Mouse (Mus musculus) neural tube, embryonic 11.5 days (tissue): Measurements from ENCODE around the gene Slc4a2. TPM values are rescaled to one million over a fixed set of nuclear protein-coding genes. Genes with fewer than 3 reads are reported as not detected.

Experiments used
- ATAC-seq: fragments of 200-750 bp; cut with Nextera tagmentation; 2 replicates; pipeline ENCODE4 v1.8.0; 2017; ENCODE audit warnings: moderate number of reproducible peaks, mild to moderate bottlenecking, moderate TSS enrichment, moderate library complexity; ENCODE audit not compliant: insufficient read depth, low FRiP score, low TSS enrichment
- DNase-seq: peaks from one replicate; pipeline ENCODE4 v3.0.0-alpha.2; 2015; ENCODE audit warnings: low spot score
- H3K27ac ChIP-seq: fragments of 300-500 bp; sonication (generic); 2 replicates; pipeline ENCODE4 v1.5.1; 2014; ENCODE audit warnings: low read depth, mild to moderate bottlenecking, low read length
- H3K27me3 ChIP-seq: fragments of 300-500 bp; sonication (generic); 2 replicates; pipeline ENCODE4 v1.6.1; 2014; ENCODE audit warnings: mild to moderate bottlenecking, low read length, mixed read lengths; ENCODE audit not compliant: control insufficient read depth, insufficient read depth
- H3K36me3 ChIP-seq: fragments of 300-500 bp; sonication (generic); 2 replicates; pipeline ENCODE4 v1.6.1; 2014; ENCODE audit warnings: mild to moderate bottlenecking, low read length, moderate library complexity, mixed read lengths; ENCODE audit not compliant: control insufficient read depth, insufficient read depth
- H3K4me1 ChIP-seq: fragments of 300-500 bp; sonication (generic); 2 replicates; pipeline ENCODE4 v1.6.1; 2014; ENCODE audit warnings: low read length, mixed read lengths; ENCODE audit not compliant: control insufficient read depth, insufficient read depth
- H3K4me2 ChIP-seq: fragments of 300-500 bp; sonication (generic); 2 replicates; pipeline ENCODE4 v1.6.1; 2014; ENCODE audit warnings: low read depth, mild to moderate bottlenecking, moderate library complexity
- H3K4me3 ChIP-seq: fragments of 300-500 bp; sonication (generic); 2 replicates; pipeline ENCODE4 v1.5.1; 2014; ENCODE audit warnings: low read depth, low read length
- H3K9ac ChIP-seq: fragments of 300-500 bp; sonication (generic); 2 replicates; pipeline ENCODE4 v1.6.1; 2014; ENCODE audit warnings: mild to moderate bottlenecking, low read length
- H3K9me3 ChIP-seq: fragments of 300-500 bp; sonication (generic); 2 replicates; pipeline ENCODE4 v1.6.1; 2016; ENCODE audit warnings: low read length; ENCODE audit not compliant: control insufficient read depth
- WGBS: fragments of 180-500 bp; shearing (Covaris S2); extraction: QIAGEN DNeasy Blood & Tissue Kit; methylation state at CpG from one replicate; pipeline ENCODE4 v1.1.7; 2014; 5-methylcytosine and 5-hydroxymethylcytosine counted together
- polyA plus RNA-seq: library from polyadenylated mRNA; unstranded; fragments of >200 nt; fragmentation: Nextera tagmentation; extraction: Ambion mirVana; gene quantifications from 2 replicates; pipeline ENCODE4 v1.2.1, GENCODE M21; 2014

Gene Slc4a2
- polyA plus RNA-seq, 1 experiment from 2014 or later, result 18.1 TPM

DNA sequence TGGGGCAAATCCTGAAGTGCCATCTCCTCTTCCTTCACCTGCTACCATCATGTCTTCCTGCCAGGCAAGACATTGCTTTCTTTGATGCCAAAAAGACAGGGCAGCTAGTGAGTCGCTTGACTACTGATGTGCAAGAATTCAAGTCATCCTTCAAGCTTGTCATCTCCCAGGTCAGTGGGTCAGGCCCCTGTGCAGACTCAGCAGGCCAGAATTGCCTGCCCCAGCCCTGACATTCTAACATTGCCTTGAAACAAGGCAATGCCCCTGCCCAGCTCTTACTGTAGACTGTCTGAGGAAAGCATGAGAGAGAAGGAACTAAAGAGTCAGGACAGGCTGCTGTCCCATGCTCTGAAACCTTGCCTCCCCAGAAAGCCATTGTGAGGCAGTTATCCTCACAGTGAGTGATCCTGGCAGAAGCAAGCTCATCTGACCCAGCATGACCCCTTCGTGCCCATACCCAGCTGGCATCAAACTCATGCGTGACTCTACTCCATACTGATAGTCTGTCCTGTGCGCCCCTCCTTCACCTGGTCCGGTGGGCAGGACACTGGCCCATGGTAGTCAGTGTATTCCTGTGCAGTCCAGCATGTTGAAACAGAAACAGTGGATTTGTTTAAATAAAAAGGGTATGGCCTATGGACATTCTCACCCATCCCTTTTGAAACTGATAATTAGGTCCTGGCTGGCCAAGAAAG, 22.6 kb upstream of the Slc4a2 start:
- Histone ChIP-seq H3K27ac (no peak overlapping the region), H3K4me1 (no peaks in the 10 kb centered on the region), H3K9ac (no peak overlapping the region), H3K36me3 (no peaks in the 10 kb centered on the region; the same call in 1 of the 2 replicates), H3K4me2 (no peak overlapping the region), H3K4me3 (no peak overlapping the region), H3K27me3 (no peaks in the 10 kb centered on the region), H3K9me3 (no peaks in the 10 kb centered on the region)
- WGBS, result 96% methylated on average over 5 of the region's 5 CpGs
- ATAC-seq (no peak), DNase-seq (no peak)

DNA sequence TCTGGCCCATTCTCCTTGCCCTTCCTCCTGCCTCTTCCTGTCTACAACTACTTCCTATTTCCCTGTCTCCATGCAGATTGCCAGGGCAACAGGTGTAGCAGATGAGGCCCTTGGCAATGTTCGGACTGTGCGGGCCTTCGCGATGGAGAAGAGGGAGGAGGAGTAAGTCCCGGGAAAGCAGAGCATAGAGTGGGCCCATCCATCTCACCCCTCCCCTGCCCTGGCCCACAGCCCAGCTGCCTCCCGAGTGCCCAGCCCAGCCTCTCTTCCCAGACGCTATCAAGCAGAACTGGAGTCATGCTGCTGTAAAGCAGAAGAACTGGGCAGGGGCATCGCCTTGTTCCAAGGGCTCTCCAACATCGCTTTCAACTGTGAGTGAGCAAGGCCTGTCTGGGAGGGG, 21.7 kb upstream of the Slc4a2 start:
- WGBS, result 83% methylated on average over 9 of the region's 9 CpGs
- ATAC-seq, result no peak
- Histone ChIP-seq H3K4me2 (no peak overlapping the region), H3K36me3 (no peaks in the 10 kb centered on the region; the same call in 1 of the 2 replicates), H3K4me1 (no peaks in the 10 kb centered on the region), H3K27me3 (no peaks in the 10 kb centered on the region), H3K27ac (no peak overlapping the region), H3K9ac (no peak overlapping the region), H3K9me3 (no peaks in the 10 kb centered on the region), H3K4me3 (no peak overlapping the region)
- DNase-seq, result no peak

DNA sequence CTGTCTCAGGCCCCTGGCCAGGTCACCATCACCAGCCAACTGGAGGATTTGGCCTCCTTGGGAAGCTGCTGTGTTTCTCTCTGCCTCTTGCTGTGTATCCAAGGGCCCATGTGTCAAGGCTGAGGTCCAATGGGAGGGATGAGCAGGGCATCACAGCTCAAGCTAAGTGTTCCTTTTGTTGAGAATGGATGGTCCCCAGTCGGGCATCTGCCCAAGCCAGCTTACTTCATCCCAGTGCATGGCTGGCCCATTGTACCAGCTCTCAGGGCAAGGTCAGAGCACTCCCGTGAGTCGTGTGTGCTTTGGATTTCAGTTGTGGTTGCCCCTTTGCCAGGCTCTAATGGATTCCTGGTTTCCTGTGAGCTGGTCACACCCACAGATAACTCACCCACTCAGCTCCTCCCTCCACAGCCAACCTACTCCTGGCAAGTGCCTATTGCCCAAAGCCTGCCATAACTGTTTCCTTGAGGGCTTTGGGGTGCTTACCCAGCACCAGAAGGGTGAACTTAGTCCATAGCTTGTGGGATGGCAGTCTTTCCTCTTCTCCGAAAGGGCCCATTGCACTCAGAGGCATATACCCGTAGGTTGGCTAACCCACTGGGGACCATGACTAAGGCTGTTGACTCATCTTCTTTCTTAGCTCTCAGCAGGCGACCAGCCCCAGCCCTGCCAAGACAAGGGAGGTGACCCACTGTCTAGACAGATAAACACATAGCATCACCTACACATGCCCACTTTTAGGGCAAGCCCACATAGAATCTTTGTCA, 18.9 kb upstream of the Slc4a2 start:
- no peak overlapping the region for H3K9ac ChIP-seq
- no peak overlapping the region for H3K27ac ChIP-seq
- H3K36me3 ChIP-seq, result no peaks in the 10 kb centered on the region; the same call in 1 of the 2 replicates
- no peak overlapping the region for H3K4me3 ChIP-seq
- no peaks in the 10 kb centered on the region for H3K9me3 ChIP-seq
- no peak for DNase-seq
- H3K27me3 ChIP-seq, result no peaks in the 10 kb centered on the region
- no peak for ATAC-seq
- H3K4me2 ChIP-seq, result no peak overlapping the region
- no peaks in the 10 kb centered on the region for H3K4me1 ChIP-seq
- 84% methylated on average over 6 of the region's 6 CpGs for WGBS

DNA sequence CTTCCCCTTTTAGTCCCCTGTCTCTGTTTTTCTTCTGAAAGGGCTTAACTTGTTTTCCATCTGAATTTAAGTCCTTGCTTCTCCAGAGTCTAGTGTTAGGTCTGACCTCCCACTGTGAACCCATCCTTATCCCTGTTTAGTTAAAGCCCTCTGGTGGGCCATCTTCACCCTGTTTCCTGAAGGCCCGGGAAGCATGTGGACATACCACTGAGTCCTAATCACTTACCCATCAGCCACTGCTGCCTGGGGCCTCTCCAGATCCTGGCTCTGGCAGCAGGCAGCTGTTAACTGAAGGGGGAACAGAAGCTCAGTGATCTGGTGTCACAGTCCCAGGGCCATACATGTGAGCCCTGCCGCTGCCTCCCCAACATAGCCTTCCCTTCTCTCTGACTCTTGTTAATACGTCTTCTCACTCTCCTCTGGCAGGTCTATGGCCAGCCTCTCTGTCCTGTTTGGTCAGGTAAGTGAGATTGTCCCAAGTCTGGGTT, 18.2 kb upstream of the Slc4a2 start:
- WGBS, result 67% methylated on average over 3 of the region's 3 CpGs
- Histone ChIP-seq H3K27ac (no peak overlapping the region), H3K9ac (no peak overlapping the region), H3K27me3 (no peaks in the 10 kb centered on the region), H3K4me3 (no peak overlapping the region), H3K9me3 (no peaks in the 10 kb centered on the region), H3K36me3 (no peaks in the 10 kb centered on the region; the same call in 1 of the 2 replicates), H3K4me2 (no peak overlapping the region), H3K4me1 (no peaks in the 10 kb centered on the region)
- ATAC-seq, result no peak
- no peak for DNase-seq

DNA sequence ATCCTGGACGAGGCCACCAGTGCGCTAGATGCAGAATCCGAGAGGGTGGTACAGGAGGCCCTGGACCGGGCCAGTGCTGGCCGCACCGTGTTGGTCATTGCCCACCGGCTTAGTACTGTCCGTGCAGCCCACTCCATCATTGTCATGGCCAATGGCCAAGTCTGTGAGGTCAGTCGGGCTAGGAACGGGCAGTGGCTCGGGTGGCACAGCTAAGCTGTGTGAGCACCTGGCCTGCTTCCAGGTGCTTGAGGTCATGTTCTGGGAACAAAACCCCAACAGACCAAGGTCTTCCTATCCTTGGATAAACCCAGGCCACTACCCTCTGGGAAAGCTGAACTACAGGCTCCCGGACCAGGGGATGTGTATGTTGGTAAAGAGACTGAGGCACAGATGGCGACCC, 15.0 kb upstream of the Slc4a2 start:
- Histone ChIP-seq H3K4me3 (no peak overlapping the region), H3K4me2 (no peak overlapping the region), H3K36me3 (no peaks in the 10 kb centered on the region; the same call in 1 of the 2 replicates), H3K27ac (no peak overlapping the region), H3K9ac (no peak overlapping the region), H3K9me3 (no peaks in the 10 kb centered on the region), H3K27me3 (no peaks in the 10 kb centered on the region), H3K4me1 (no peaks in the 10 kb centered on the region)
- DNase-seq (no peak), ATAC-seq (no peak)
- WGBS, result 96% methylated on average over 13 of the region's 13 CpGs

DNA sequence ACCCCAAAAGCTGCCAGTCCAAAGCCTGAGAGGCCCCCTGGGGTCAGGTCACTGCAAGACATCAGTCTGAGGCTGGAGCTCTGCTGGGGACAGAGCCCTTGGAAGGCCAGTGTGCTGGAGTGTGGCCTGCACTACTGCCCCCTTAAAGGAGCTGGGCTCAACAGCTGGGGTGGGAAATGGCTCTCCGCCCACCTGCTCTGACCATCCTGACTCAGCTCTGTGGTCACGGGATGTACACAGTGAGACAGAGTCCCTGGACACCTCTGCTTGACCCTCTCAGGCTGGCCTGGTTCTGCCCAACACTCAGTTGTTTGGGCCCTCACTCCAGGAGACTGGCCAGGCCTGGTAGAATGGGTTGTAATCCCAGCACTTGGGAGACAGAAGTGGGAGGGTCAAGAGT, 14.2 kb upstream of the Slc4a2 start:
- no peaks in the 10 kb centered on the region for H3K27me3 ChIP-seq
- H3K4me2 ChIP-seq, result no peak overlapping the region
- no peaks in the 10 kb centered on the region for H3K4me1 ChIP-seq
- 79% methylated on average over 2 of the region's 2 CpGs for WGBS
- H3K4me3 ChIP-seq, result no peak overlapping the region
- no peak overlapping the region for H3K27ac ChIP-seq
- no peaks in the 10 kb centered on the region; the same call in 1 of the 2 replicates for H3K36me3 ChIP-seq
- ATAC-seq (no peak), DNase-seq (no peak)
- no peaks in the 10 kb centered on the region for H3K9me3 ChIP-seq
- H3K9ac ChIP-seq, result no peak overlapping the region

DNA sequence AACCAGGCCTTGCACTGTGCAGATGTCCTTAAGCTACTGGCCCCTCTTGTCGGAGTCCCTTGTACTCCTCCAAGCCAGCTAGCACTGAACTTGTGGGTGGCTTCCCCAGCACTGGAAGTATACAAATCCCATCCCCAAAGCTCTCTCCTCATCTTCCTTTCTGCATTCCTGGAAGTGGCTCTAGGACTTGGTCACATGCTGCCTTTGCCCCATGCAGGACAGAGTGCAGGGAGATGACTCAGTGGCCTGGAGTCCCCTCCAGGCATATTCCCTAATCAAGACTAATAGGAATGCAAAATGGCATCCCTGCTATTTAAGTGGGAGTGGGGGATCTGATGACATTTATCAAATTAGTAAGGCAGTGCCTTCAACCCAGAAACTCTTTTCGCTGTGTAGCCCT, 11.6 kb upstream of the Slc4a2 start:
- no peak for ATAC-seq
- peaks cover 4% of the 10 kb centered on the region; the same call in 1 of the 2 replicates for H3K4me1 ChIP-seq
- no peak overlapping the region for H3K4me3 ChIP-seq
- H3K4me2 ChIP-seq, result no peak overlapping the region
- no peak overlapping the region for H3K27ac ChIP-seq
- no peaks in the 10 kb centered on the region for H3K27me3 ChIP-seq
- no peaks in the 10 kb centered on the region for H3K9me3 ChIP-seq
- H3K36me3 ChIP-seq, result no peaks in the 10 kb centered on the region
- WGBS, result 88% methylated on average over 2 of the region's 2 CpGs
- no peak overlapping the region for H3K9ac ChIP-seq
- DNase-seq, result no peak

DNA sequence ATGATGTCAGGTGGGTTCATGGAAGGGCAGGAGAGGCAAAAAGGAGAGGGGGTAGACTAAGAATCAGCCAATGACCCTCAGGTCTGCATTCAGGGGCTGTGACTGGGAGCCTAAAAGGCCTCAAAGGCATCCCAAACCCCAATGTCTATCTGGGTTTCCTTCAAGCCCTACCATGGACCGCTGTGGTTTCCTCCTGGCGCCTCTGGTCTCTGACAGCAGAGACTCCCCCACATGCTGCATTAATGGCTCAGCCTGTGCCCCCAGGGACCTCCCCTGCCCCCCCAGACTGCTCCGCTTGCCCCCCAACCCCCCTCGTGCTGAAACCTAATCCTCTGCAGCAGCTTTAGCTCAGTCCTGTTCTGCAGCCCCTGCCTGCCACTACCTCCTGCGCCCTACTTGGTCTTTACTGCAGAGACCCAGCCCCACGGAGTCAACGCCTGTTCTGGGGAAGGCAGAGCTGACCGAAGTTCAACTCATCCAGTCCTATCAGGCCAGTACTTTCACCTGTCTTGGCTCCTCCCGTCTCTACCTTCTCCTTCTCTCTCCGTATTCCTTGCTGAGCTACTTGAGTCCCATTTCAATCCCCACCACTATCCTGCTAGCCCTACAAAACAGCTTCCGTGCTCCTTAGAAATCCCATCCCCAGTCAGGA, 10.5 kb upstream of the Slc4a2 start, which contains the start of gene Asic3:
Gene Asic3, plus strand, starts transcription at position 351 of the 652 bp plus-strand sequence.
- Histone ChIP-seq H3K4me1 (peaks cover 4% of the 10 kb centered on the region; the same call in 1 of the 2 replicates), H3K27ac (no peak within 1 kb of the TSS), H3K9ac (no peak within 1 kb of the TSS), H3K4me3 (no peak within 1 kb of the TSS), H3K27me3 (no peaks in the 10 kb centered on the region), H3K9me3 (no peaks in the 10 kb centered on the region), H3K36me3 (no peaks in the 10 kb centered on the region), H3K4me2 (no peak within 1 kb of the TSS)
- ATAC-seq, result no peak
- no peak for DNase-seq
- 60% methylated on average over 11 of the region's 11 CpGs for WGBS
